Mouse (Mus musculus): ENCODE measurements around the gene Hdac10. TPM values are rescaled to one million over a fixed set of nuclear protein-coding genes. Genes with fewer than 3 reads are reported as not detected.
A peak's percentile ranks its signal among the peaks of the same experiment; 100 is the strongest.

Gene Hdac10
- polyA plus RNA-seq, 1 experiment from 2014 or later = 10.7 TPM

GRCm38 (mm10) chr15:89173906-89174214 lies 45.4 kb upstream of the Hdac10 start:
- H3K4me3 ChIP-seq (ENCODE audit: low read depth, low read length) = peak overlapping the region; percentile 57
- TF ChIP-seq CTCF (IDR thresholded peaks at IDR 0.05; ENCODE audit: low read depth) (0 out of 2 replicates have a peak, but pooled peaks have one; percentile 6), EP300 (optimal IDR thresholded peaks at IDR 0.05) (no peak)
- H3K27me3 ChIP-seq (ENCODE audit: control insufficient read depth, insufficient read depth, low read length) = no peaks in the 10 kb centered on the region
- peak; percentile 72 for ATAC-seq (ENCODE audit: low FRiP score, low TSS enrichment)
- H3K9ac ChIP-seq (ENCODE audit: low read length) = peak overlapping the region; percentile 71
- WGBS = 4% methylated on average over 8 of the region's 15 CpGs
- no peaks in the 10 kb centered on the region for H3K9me3 ChIP-seq (ENCODE audit: control insufficient read depth, low read length)
- H3K4me2 ChIP-seq (replicated peaks; ENCODE audit: low read depth) = peak overlapping the region; percentile 100
- peaks cover 41% of the 10 kb centered on the region for H3K4me1 ChIP-seq (replicated peaks; ENCODE audit: control insufficient read depth, insufficient read depth)
- H3K36me3 ChIP-seq (ENCODE audit: control insufficient read depth, insufficient read depth, low read length) = no peaks in the 10 kb centered on the region
- DNase-seq (ENCODE audit: low spot score) = peak; percentile 88
- peak overlapping the region; percentile 95 for H3K27ac ChIP-seq (replicated peaks)

- peak overlapping the region; percentile 57 for H3K4me3 ChIP-seq (ENCODE audit: low read depth, low read length)
- DNase-seq (ENCODE audit: low spot score) (peak; percentile 71), ATAC-seq (ENCODE audit: low FRiP score, low TSS enrichment) (peak; percentile 2; the same call in 1 of the 2 replicates)
- H3K36me3 ChIP-seq (ENCODE audit: control insufficient read depth, insufficient read depth, low read length) = no peaks in the 10 kb centered on the region
- H3K27me3 ChIP-seq (ENCODE audit: control insufficient read depth, insufficient read depth, low read length) = no peaks in the 10 kb centered on the region
- H3K27ac ChIP-seq (replicated peaks) = peak overlapping the region; percentile 95
- H3K4me1 ChIP-seq (replicated peaks; ENCODE audit: control insufficient read depth, insufficient read depth) = peaks cover 39% of the 10 kb centered on the region
- no peaks in the 10 kb centered on the region for H3K9me3 ChIP-seq (ENCODE audit: control insufficient read depth, low read length)
- peak; percentile 22; the same call in 1 of the 2 replicates for TF ChIP-seq CTCF (IDR thresholded peaks at IDR 0.05; ENCODE audit: low read depth)
- TF ChIP-seq EP300 (optimal IDR thresholded peaks at IDR 0.05) = no peak
- peak overlapping the region; percentile 100 for H3K4me2 ChIP-seq (replicated peaks; ENCODE audit: low read depth)
- under 1% methylated on average over 57 of the region's 65 CpGs for WGBS
- peak overlapping the region; percentile 71 for H3K9ac ChIP-seq (ENCODE audit: low read length)
Measured at GRCm38 (mm10) chr15:89173024-89173905, 44.8 kb upstream of the Hdac10 start.

- no peak for DNase-seq (ENCODE audit: low spot score)
Measured at GRCm38 (mm10) chr15:89172276-89172935, 43.9 kb upstream of the Hdac10 start.

GRCm38 (mm10) chr15:89171526-89172051 lies 43.1 kb upstream of the Hdac10 start:
- no peak for DNase-seq (ENCODE audit: low spot score)

More at GRCm38 (mm10) chr15:89172276-89172935, 43.9 kb upstream of the Hdac10 start:
- Histone ChIP-seq H3K9ac (ENCODE audit: low read length) (peak overlapping the region; percentile 71), H3K36me3 (ENCODE audit: control insufficient read depth, insufficient read depth, low read length) (peaks cover 5% of the 10 kb centered on the region), H3K4me1 (replicated peaks; ENCODE audit: control insufficient read depth, insufficient read depth) (peaks cover 34% of the 10 kb centered on the region), H3K9me3 (ENCODE audit: control insufficient read depth, low read length) (no peaks in the 10 kb centered on the region), H3K4me3 (ENCODE audit: low read depth, low read length) (peak overlapping the region; percentile 57), H3K4me2 (replicated peaks; ENCODE audit: low read depth) (peak overlapping the region; percentile 100), H3K27ac (replicated peaks) (peak overlapping the region; percentile 95), H3K27me3 (ENCODE audit: control insufficient read depth, insufficient read depth, low read length) (no peaks in the 10 kb centered on the region)
- no peak for TF ChIP-seq CTCF (IDR thresholded peaks at IDR 0.05; ENCODE audit: low read depth)
- TF ChIP-seq EP300 (optimal IDR thresholded peaks at IDR 0.05) = no peak
- ATAC-seq (ENCODE audit: low FRiP score, low TSS enrichment) = no peak
- WGBS = 45% methylated on average over 17 of the region's 17 CpGs

GRCm38 (mm10) chr15:89170102-89170501 lies 41.6 kb upstream of the Hdac10 start:
- Histone ChIP-seq H3K4me3 (ENCODE audit: low read depth, low read length) (no peak overlapping the region), H3K9me3 (ENCODE audit: control insufficient read depth, low read length) (no peaks in the 10 kb centered on the region), H3K27me3 (ENCODE audit: control insufficient read depth, insufficient read depth, low read length) (no peaks in the 10 kb centered on the region), H3K27ac (replicated peaks) (peak overlapping the region; percentile 88), H3K4me2 (replicated peaks; ENCODE audit: low read depth) (no peak overlapping the region; the same call in 1 of the 2 replicates), H3K4me1 (replicated peaks; ENCODE audit: control insufficient read depth, insufficient read depth) (peaks cover 25% of the 10 kb centered on the region), H3K36me3 (ENCODE audit: control insufficient read depth, insufficient read depth, low read length) (peaks cover 24% of the 10 kb centered on the region), H3K9ac (ENCODE audit: low read length) (0 out of 2 replicates have a peak overlapping the region, but pooled peaks have one; percentile 8)
- WGBS = 40% methylated on average over 3 of the region's 3 CpGs
- TF ChIP-seq EP300 (optimal IDR thresholded peaks at IDR 0.05) (no peak), CTCF (IDR thresholded peaks at IDR 0.05; ENCODE audit: low read depth) (no peak)
- DNase-seq (ENCODE audit: low spot score) = peak; percentile 65
- ATAC-seq (ENCODE audit: low FRiP score, low TSS enrichment) = peak; percentile 55

More at GRCm38 (mm10) chr15:89171526-89172051, 43.1 kb upstream of the Hdac10 start:
- no peak for ATAC-seq (ENCODE audit: low FRiP score, low TSS enrichment)
- H3K27ac ChIP-seq (replicated peaks) = 0 out of 2 replicates have a peak overlapping the region, but pooled peaks have one; percentile 5
- WGBS = 83% methylated on average over 5 of the region's 5 CpGs
- H3K4me3 ChIP-seq (ENCODE audit: low read depth, low read length) = no peak overlapping the region
- H3K4me2 ChIP-seq (replicated peaks; ENCODE audit: low read depth) = no peak overlapping the region
- TF ChIP-seq CTCF (IDR thresholded peaks at IDR 0.05; ENCODE audit: low read depth) (no peak), EP300 (optimal IDR thresholded peaks at IDR 0.05) (no peak)
- peaks cover 27% of the 10 kb centered on the region for H3K4me1 ChIP-seq (replicated peaks; ENCODE audit: control insufficient read depth, insufficient read depth)
- H3K9me3 ChIP-seq (ENCODE audit: control insufficient read depth, low read length) = no peaks in the 10 kb centered on the region
- H3K9ac ChIP-seq (ENCODE audit: low read length) = no peak overlapping the region
- peaks cover 12% of the 10 kb centered on the region for H3K36me3 ChIP-seq (ENCODE audit: control insufficient read depth, insufficient read depth, low read length)
- H3K27me3 ChIP-seq (ENCODE audit: control insufficient read depth, insufficient read depth, low read length) = no peaks in the 10 kb centered on the region

Measured in stomach, postnatal 0 days (tissue).